Mouse (Mus musculus): ENCODE measurements around the gene Erp29.

The Erp29 gene

GRCm38 (mm10) chr5:121397187-121398145 lies 54.8 kb downstream of the Erp29 start, which contains the start of gene Naa25:
Gene Naa25 (plus strand): TSS chr5:121397936.
- in situ Hi-C loops (cut with MboI; ENCODE audit: low pct_unique_long_range_greater_than_20kb in 1 of 2, low sequenced_read_pairs in 2 of 2, unreplicated experiment in 1 of 2): no loop called here

- in situ Hi-C loops (cut with MboI; ENCODE audit: low pct_unique_long_range_greater_than_20kb in 1 of 2, low sequenced_read_pairs in 2 of 2, unreplicated experiment in 1 of 2): no loop called here
These were observed 56.7 kb downstream of the Erp29 start for GRCm38 (mm10) chr5:121395621-121396020.

DNA sequence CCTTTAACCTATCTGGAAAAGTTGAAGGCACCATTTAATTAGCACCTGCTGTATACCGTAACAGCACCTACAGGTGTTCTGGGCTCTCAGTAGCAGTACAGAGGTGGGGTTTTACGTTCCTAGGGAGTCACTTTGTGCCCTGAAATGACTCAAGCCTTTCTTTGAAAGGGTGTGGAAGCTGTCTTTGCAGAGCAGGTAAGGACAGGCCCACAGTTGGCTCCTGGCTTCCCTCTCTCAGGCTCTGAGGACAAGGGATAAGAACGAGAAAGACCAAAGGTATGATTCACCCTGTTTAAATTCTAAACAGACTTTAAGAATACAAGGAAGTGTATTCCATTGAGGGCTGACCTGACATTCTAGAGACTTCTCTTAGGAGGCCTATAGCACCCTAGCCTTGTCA lies 58.9 kb downstream of the Erp29 start:
- in situ Hi-C loops (cut with MboI; ENCODE audit: low pct_unique_long_range_greater_than_20kb in 1 of 2, low sequenced_read_pairs in 2 of 2, unreplicated experiment in 1 of 2): no loop called here

DNA sequence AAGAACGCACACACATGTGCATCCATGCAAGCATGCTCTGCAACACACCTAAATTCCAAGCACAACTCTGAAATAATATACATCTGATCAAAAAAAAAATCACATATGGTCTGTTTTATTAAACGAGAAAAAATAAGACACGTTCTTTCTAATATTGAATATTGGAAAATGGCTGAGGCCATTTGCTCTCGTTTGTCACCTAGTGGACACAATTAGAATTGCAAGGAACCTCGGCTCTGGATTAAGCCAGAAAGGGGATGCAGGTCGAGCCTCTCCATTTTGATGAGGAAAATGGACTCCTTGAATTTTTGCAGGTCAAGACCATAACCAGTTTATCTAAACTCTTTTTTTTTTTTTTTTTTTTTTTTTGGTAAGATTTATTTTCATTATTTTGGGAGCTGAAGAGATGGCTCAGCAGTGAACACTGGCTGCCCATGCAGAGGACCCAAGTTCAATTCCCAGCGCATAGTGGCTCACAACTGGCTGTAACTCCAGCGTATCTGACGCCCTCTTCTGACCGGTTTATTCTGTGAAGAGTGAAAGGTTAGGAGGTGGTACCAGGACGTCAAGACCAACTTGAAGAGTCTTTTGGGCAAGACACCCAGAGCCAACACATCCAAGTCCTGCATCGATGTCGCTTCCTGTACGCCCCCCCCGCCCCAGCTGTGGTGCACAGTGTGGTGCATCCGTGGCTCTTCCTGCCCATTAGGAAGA lies 59.5 kb downstream of the Erp29 start:
- in situ Hi-C loops (cut with MboI; ENCODE audit: low pct_unique_long_range_greater_than_20kb in 1 of 2, low sequenced_read_pairs in 2 of 2, unreplicated experiment in 1 of 2): no loop called here

- in situ Hi-C loops (cut with MboI; ENCODE audit: low pct_unique_long_range_greater_than_20kb in 1 of 2, low sequenced_read_pairs in 2 of 2, unreplicated experiment in 1 of 2): no loop called here
These were observed 62.6 kb downstream of the Erp29 start for GRCm38 (mm10) chr5:121389691-121390090.

DNA sequence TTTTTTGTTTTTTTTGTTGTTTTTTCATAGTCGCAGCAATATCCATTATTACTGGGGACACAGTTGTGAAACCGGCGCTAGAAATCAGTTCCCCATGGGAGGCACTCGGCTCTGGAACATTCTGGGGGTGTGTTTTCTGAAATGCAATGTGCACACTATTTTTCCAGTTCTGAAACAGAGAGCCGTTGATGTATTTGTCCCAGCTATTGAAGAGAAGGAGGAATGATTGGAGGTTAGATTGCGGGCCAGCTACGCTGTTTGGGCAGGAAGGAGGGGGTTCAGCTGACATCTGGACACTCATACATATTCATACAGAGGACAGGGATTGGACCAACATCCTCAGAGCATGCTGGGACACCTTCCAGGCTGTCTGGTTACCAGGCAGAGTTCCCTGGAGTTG lies 63.2 kb downstream of the Erp29 start:
- in situ Hi-C loops (cut with MboI; ENCODE audit: low pct_unique_long_range_greater_than_20kb in 1 of 2, low sequenced_read_pairs in 2 of 2, unreplicated experiment in 1 of 2): no loop called here

DNA sequence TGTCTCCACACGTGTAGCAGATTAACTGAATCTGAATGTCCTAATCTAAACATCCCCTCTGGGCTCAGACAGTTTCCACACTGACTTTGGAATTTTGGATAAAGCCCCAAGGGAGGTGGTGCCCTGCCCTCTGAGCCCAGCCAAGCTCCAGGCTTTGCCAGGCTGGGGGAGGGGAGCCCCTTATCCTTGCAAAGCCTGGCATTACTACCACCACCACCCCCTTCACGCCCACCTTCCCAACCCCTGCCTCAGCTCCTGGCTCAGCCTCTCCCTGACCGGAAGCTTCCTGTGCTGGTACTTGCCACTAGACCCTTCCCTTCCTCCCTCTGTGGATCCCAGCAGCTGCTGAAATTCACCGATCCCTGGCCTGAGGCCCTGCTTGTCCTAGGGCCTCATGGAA lies 65.2 kb downstream of the Erp29 start:
- in situ Hi-C loops (cut with MboI; ENCODE audit: low pct_unique_long_range_greater_than_20kb in 1 of 2, low sequenced_read_pairs in 2 of 2, unreplicated experiment in 1 of 2): no loop called here

DNA sequence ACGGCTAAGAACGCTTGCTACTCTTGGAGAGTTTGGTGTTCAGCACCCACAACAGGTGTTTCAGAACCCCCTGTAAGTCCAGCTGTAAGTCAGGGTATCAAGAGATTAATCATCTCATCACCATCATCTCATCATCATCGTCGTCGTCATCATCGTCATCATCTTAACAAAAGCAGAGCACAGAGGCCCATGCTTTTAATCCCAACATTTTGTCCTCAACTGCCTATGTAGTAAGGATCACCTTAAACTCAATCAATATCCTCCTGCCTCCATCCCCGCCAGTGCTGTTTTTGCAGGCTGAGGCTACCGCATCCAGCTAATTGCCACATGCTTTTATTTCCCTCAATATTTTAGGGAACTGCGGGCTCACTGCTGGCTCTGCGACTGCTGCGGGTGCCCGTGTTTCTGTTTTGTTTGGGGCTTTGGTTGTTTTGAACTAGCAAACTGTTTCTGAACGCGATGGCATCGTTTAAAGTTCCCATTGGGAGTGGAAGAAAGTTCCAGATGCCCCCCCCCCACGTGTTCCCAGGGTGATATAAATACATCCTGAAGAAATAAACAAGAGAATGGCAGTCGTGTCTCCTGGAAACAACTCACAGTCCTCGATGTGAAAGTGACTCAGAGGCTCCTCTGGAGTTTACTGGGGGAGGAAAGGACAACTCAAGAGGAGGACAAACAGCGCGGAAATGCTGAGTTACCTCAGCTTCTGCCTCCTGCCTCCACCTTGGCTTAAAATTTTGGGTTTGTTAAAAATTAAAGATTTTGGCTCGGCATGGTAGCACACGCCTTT lies 66.0 kb downstream of the Erp29 start:
- in situ Hi-C loops (cut with MboI; ENCODE audit: low pct_unique_long_range_greater_than_20kb in 1 of 2, low sequenced_read_pairs in 2 of 2, unreplicated experiment in 1 of 2): no loop called here

DNA sequence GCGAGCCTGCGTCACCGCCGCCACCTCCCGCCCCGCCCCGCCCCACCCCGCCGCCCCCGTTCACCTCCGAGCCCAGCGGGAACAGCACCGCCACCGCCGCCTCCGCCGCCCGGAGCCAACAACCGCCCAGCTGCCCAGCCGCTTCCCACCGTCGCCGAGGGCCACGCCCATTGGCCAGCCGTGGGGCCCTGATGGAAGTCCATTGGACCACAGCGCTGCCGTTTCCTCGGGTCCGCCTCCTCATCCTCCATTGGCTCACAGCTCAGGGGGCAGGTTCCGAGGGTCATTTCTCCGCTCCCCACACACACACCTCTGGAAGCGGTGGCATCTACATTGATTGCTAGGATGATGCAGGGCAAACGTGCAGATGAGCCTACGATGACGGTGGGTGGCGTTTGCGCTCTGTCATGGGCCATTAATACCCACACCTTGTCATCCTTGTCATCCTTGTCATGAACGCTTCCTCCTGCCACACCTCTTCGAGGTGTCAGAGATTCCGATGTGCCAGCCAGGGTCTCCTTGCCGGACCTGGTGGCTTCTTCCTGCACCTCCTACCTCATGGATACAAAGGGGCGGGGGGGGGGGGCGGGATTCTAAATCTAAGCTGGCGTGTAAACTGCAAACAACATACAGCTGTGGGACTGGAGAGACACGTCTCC lies 66.7 kb downstream of the Erp29 start, which contains the start of gene Trafd1:
TSS of gene Trafd1 (minus strand) at position 172 of the 659 bp plus-strand sequence.
- in situ Hi-C loops (cut with MboI; ENCODE audit: low pct_unique_long_range_greater_than_20kb in 1 of 2, low sequenced_read_pairs in 2 of 2, unreplicated experiment in 1 of 2): no loop called here

DNA sequence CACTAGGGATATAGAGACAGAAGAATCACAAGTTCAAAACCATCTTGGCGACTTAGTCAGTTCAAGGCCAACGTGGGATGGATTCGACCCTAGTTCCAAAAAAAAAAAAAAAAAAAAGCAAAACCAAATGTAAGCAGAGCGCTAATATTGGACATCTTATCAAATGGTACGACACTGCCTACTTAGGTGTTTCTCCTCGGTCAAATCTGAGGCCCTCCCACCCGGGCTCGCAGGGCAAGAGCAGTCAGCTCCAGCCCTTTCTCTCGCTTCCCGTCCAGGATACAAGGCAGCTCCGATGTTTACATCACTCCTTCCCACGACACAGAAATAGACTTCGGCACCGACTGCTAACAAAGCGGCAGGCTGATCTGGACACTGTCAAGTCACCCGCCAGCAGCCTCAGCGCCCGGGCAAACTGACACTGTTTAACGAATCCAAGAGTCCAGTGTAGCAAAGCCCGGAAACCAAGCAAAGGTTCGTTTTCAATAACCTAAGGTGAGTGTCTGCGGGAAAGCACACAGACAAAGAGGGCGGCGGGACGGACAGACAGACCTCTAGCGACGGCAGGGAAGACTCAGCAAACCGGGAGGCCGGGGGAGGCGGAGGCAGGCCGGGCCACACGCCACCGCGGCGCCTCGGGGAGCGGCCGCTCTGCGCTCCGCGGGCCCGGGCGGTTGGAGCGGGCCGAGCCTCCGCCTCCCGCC lies 67.4 kb downstream of the Erp29 start:
- in situ Hi-C loops (cut with MboI; ENCODE audit: low pct_unique_long_range_greater_than_20kb in 1 of 2, low sequenced_read_pairs in 2 of 2, unreplicated experiment in 1 of 2): no loop called here

GRCm38 (mm10) chr5:121383857-121384756 lies 68.2 kb downstream of the Erp29 start:
- in situ Hi-C loops (cut with MboI; ENCODE audit: low pct_unique_long_range_greater_than_20kb in 1 of 2, low sequenced_read_pairs in 2 of 2, unreplicated experiment in 1 of 2): no loop called here

- in situ Hi-C loops (cut with MboI; ENCODE audit: low pct_unique_long_range_greater_than_20kb in 1 of 2, low sequenced_read_pairs in 2 of 2, unreplicated experiment in 1 of 2): no loop called here
These were observed 71.6 kb downstream of the Erp29 start for GRCm38 (mm10) chr5:121380692-121381091.

DNA sequence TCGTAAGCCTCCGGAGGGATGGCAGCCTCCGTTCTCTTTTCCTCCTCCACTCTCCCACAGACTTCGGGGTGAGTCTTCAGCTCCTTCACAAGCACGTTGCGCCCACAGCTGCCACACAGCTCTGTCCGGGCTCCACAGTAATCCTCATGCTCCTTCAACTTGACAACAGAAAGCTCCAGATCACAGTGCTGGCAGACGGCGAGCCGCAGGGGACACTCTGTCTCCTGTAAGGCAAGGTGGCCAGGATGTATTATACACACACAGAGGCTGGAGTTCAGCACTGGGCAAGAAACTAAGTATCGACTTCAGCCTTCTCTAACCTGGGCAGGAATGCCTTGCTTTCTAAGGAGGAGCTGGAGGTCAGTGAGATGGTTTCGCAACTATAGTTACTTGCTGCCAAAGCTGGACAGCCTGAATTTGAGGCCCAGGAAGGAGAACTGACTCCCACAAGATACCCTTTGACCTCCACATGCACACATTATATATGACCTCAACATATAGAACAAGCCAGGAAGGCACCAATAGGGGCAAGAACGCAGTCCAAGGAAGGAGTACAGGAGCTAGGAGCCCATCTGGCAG lies 73.5 kb downstream of the Erp29 start:
- in situ Hi-C loops (cut with MboI; ENCODE audit: low pct_unique_long_range_greater_than_20kb in 1 of 2, low sequenced_read_pairs in 2 of 2, unreplicated experiment in 1 of 2): loop anchor here (5.0 to 10.0 kb wide), 2 partner anchors 161 to 164 kb away; no protein-coding TSS in a partner anchor

Data from mouse embryonic stem cell (cell line).